Comparison of ENCODE assay signal across 18 mouse cellular contexts in genomic region chr1:164357995-164358394, GRCm38 (mm10).
"Had no signal": no experiment of that assay in that cellular context is flagged by ENCODE, and none has a peak within 500 bp of the region (broad histone marks: within the 10 kb centered on the region; RNA-seq: fewer than 3 reads in every experiment).

No protein-coding gene starts in this region.

- H3K27me3 ChIP-seq: midbrain, embryonic 12.5 days; neural tube, embryonic 13.5 days; neural tube, embryonic 15.5 days had no signal

- H3K36me3 ChIP-seq: midbrain, embryonic 12.5 days; neural tube, embryonic 13.5 days; neural tube, embryonic 15.5 days had no signal

- H3K4me2 ChIP-seq: lung, embryonic 14.5 days; midbrain, embryonic 12.5 days; neural tube, embryonic 13.5 days; neural tube, embryonic 15.5 days had no signal

- H3K9me3 ChIP-seq: midbrain, embryonic 10.5 days; midbrain, embryonic 12.5 days; neural tube, embryonic 13.5 days; neural tube, embryonic 15.5 days had no signal

- H3K4me3 ChIP-seq: midbrain, embryonic 10.5 days; midbrain, embryonic 12.5 days; myocyte; neural tube, embryonic 13.5 days; neural tube, embryonic 15.5 days had no signal

- ATAC-seq: midbrain, embryonic 16.5 days had no signal

- H3K27ac ChIP-seq: midbrain, embryonic 10.5 days; midbrain, embryonic 12.5 days; neural tube, embryonic 13.5 days; neural tube, embryonic 15.5 days had no signal

- H3K9ac ChIP-seq: lung, embryonic 14.5 days; midbrain, embryonic 12.5 days; neural tube, embryonic 13.5 days; neural tube, embryonic 15.5 days had no signal

- DNase-seq: lung, embryonic 14.5 days; lung, postnatal 10 days; lung, postnatal 4 days; midbrain, embryonic 14.5 days; retina, postnatal 1 day; right cerebral cortex, adult 18-20 months; right cerebral cortex, postnatal 25 days; right cerebral cortex, postnatal 4 days; spleen, adult 18-20 months; thymus, adult 18-20 months; thymus, postnatal 14 days; thymus, postnatal 36 days had no signal
